21 mouse cellular contexts compared by ENCODE assay signal in genomic region chr6:126764563-126765091, GRCm38 (mm10). TPM values are rescaled to one million over a fixed set of nuclear protein-coding genes. Genes with fewer than 3 reads are reported as not detected.
DNase-seq lines count a peak whose midpoint lies in the region; ATAC-seq and TF ChIP-seq lines count a peak whose summit lies in the region.
"Had no signal": no experiment of that assay in that cellular context is flagged by ENCODE, and none has a peak within 500 bp of the region (broad histone marks: within the 10 kb centered on the region; RNA-seq: fewer than 3 reads in every experiment).

No protein-coding gene starts in this region.

- peak overlapping the region; percentile 18; the same call in 1 of the 2 replicates for H3K27ac ChIP-seq in forebrain, embryonic 14.5 days (ENCODE audit: low read depth, low read length)
- H3K27ac ChIP-seq in forebrain, embryonic 11.5 days (ENCODE audit: low read depth, low read length), result no peak overlapping the region
- H3K27ac ChIP-seq in layer of hippocampus, adult 2 months, result peak overlapping the region; percentile 47; the same call in 1 of the 2 replicates
- H3K27ac ChIP-seq in midbrain, embryonic 15.5 days, result peak overlapping the region; percentile 55
- no peak overlapping the region for H3K27ac ChIP-seq in midbrain, postnatal 0 days (ENCODE audit: low read depth, low read length)
- H3K27ac ChIP-seq: embryonic facial prominence, embryonic 13.5 days; heart, adult 2 months; heart, embryonic 15.5 days; hindbrain, embryonic 15.5 days had no signal

- intact Hi-C loops in left cerebral cortex, postnatal 25 days (cut with DNase I), result no loop called here

- 48% methylated on average over 10 of the region's 11 CpGs for WGBS in forebrain, embryonic 14.5 days
- 76% methylated on average over 10 of the region's 11 CpGs for WGBS in forebrain, embryonic 11.5 days
- 36% methylated on average over 11 of the region's 11 CpGs for WGBS in midbrain, embryonic 15.5 days
- WGBS in midbrain, postnatal 0 days, result 28% methylated on average over 11 of the region's 11 CpGs

- no peaks in the 10 kb centered on the region for H3K9me3 ChIP-seq in forebrain, embryonic 14.5 days (replicated peaks; ENCODE audit: control insufficient read depth, low read length)
- no peaks in the 10 kb centered on the region for H3K9me3 ChIP-seq in forebrain, embryonic 11.5 days (ENCODE audit: control insufficient read depth, low read length)
- H3K9me3 ChIP-seq in midbrain, embryonic 15.5 days, result no peaks in the 10 kb centered on the region
- no peaks in the 10 kb centered on the region for H3K9me3 ChIP-seq in midbrain, postnatal 0 days (ENCODE audit: low read length)
- H3K9me3 ChIP-seq: embryonic facial prominence, embryonic 13.5 days; heart, embryonic 15.5 days; hindbrain, embryonic 15.5 days had no signal

- H3K27me3 ChIP-seq in forebrain, embryonic 14.5 days (replicated peaks; ENCODE audit: control insufficient read depth, insufficient read depth, low read length), result no peaks in the 10 kb centered on the region
- H3K27me3 ChIP-seq in forebrain, embryonic 11.5 days (ENCODE audit: control insufficient read depth, insufficient read depth, low read length), result no peaks in the 10 kb centered on the region
- H3K27me3 ChIP-seq in midbrain, embryonic 15.5 days (replicated peaks), result no peaks in the 10 kb centered on the region
- H3K27me3 ChIP-seq in midbrain, postnatal 0 days (ENCODE audit: insufficient read depth, low read length), result no peaks in the 10 kb centered on the region
- H3K27me3 ChIP-seq: embryonic facial prominence, embryonic 13.5 days; heart, embryonic 15.5 days; hindbrain, embryonic 15.5 days had no signal

- no peak for TF ChIP-seq CTCF in layer of hippocampus, adult 2 months (conservative IDR thresholded peaks at IDR 0.05)
- no peak for TF ChIP-seq CTCF in midbrain, postnatal 0 days (IDR thresholded peaks at IDR 0.05)

- peak; percentile 40; the same call in 1 of the 2 replicates for ATAC-seq in forebrain, embryonic 14.5 days
- ATAC-seq in forebrain, embryonic 11.5 days (replicated peaks; ENCODE audit: low FRiP score), result no peak
- ATAC-seq in midbrain, embryonic 15.5 days (replicated peaks), result no peak
- no peak for ATAC-seq in midbrain, postnatal 0 days (ENCODE audit: low FRiP score)

- H3K36me3 ChIP-seq in forebrain, embryonic 14.5 days (ENCODE audit: control insufficient read depth, insufficient read depth, low read length), result no peaks in the 10 kb centered on the region
- no peaks in the 10 kb centered on the region for H3K36me3 ChIP-seq in forebrain, embryonic 11.5 days (ENCODE audit: control insufficient read depth, insufficient read depth, low read length)
- no peaks in the 10 kb centered on the region for H3K36me3 ChIP-seq in midbrain, embryonic 15.5 days (replicated peaks)
- no peaks in the 10 kb centered on the region for H3K36me3 ChIP-seq in midbrain, postnatal 0 days (ENCODE audit: insufficient read depth, low read length)
- H3K36me3 ChIP-seq: embryonic facial prominence, embryonic 13.5 days; heart, embryonic 15.5 days; hindbrain, embryonic 15.5 days had no signal

- DNase-seq in forebrain, embryonic 14.5 days (ENCODE audit: low spot score), result peak; percentile 47
- DNase-seq in forebrain, embryonic 11.5 days (ENCODE audit: low spot score), result no peak
- DNase-seq in layer of hippocampus, adult 2 months (ENCODE audit: low spot score in 2 of 2), result no peak
- no peak for DNase-seq in layer of hippocampus, postnatal 10 days (ENCODE audit: low spot score in 2 of 2)
- no peak for DNase-seq in midbrain, postnatal 0 days (ENCODE audit: low spot score)
- DNase-seq in spleen, postnatal 14 days (ENCODE audit: low spot score in 2 of 2), result no peak
- DNase-seq in left cerebral cortex, postnatal 25 days (ENCODE audit: low spot score in 2 of 2), result no peak
- DNase-seq: adrenal gland, postnatal 10 days; cerebellum, adult 18-20 months; cerebellum, adult 9-11 months; cerebellum, postnatal 36 days; gastrocnemius, postnatal 14 days; heart, adult 2 months; heart, postnatal 14 days had no signal

- H3K4me3 ChIP-seq in forebrain, embryonic 14.5 days (ENCODE audit: low read depth, low read length), result no peak overlapping the region
- H3K4me3 ChIP-seq in forebrain, embryonic 11.5 days (ENCODE audit: low read depth, low read length), result no peak overlapping the region
- no peak overlapping the region for H3K4me3 ChIP-seq in layer of hippocampus, adult 2 months
- H3K4me3 ChIP-seq in midbrain, embryonic 15.5 days, result no peak overlapping the region
- H3K4me3 ChIP-seq in midbrain, postnatal 0 days (ENCODE audit: low read depth, low read length), result no peak overlapping the region
- H3K4me3 ChIP-seq: embryonic facial prominence, embryonic 13.5 days; heart, adult 2 months; heart, embryonic 15.5 days; hindbrain, embryonic 15.5 days had no signal

- peaks cover 11% of the 10 kb centered on the region for H3K4me1 ChIP-seq in forebrain, embryonic 14.5 days (ENCODE audit: control insufficient read depth, insufficient read depth, low read length)
- peaks cover 2% of the 10 kb centered on the region; the same call in 1 of the 2 replicates for H3K4me1 ChIP-seq in forebrain, embryonic 11.5 days (replicated peaks; ENCODE audit: control insufficient read depth, insufficient read depth, low read length)
- H3K4me1 ChIP-seq in midbrain, embryonic 15.5 days, result peaks cover 37% of the 10 kb centered on the region
- H3K4me1 ChIP-seq in midbrain, postnatal 0 days (ENCODE audit: insufficient read depth, low read length), result peaks cover 11% of the 10 kb centered on the region

- H3K4me2 ChIP-seq in forebrain, embryonic 14.5 days (ENCODE audit: low read length), result no peak overlapping the region
- no peak overlapping the region for H3K4me2 ChIP-seq in forebrain, embryonic 11.5 days (ENCODE audit: low read depth, low read length, severe bottlenecking)
- no peak overlapping the region for H3K4me2 ChIP-seq in midbrain, embryonic 15.5 days
- no peak overlapping the region for H3K4me2 ChIP-seq in midbrain, postnatal 0 days (ENCODE audit: low read depth, low read length, poor library complexity, severe bottlenecking)
- H3K4me2 ChIP-seq: embryonic facial prominence, embryonic 13.5 days; heart, embryonic 11.5 days; heart, embryonic 15.5 days; hindbrain, embryonic 15.5 days had no signal

- H3K9ac ChIP-seq in forebrain, embryonic 14.5 days (ENCODE audit: low read length), result no peak overlapping the region
- no peak overlapping the region for H3K9ac ChIP-seq in forebrain, embryonic 11.5 days (ENCODE audit: low read length)
- no peak overlapping the region; the same call in 1 of the 2 replicates for H3K9ac ChIP-seq in midbrain, embryonic 15.5 days
- H3K9ac ChIP-seq in midbrain, postnatal 0 days (replicated peaks; ENCODE audit: low read length, poor library complexity, severe bottlenecking), result no peak overlapping the region; the same call in 1 of the 2 replicates
- H3K9ac ChIP-seq: embryonic facial prominence, embryonic 13.5 days; heart, embryonic 15.5 days; hindbrain, embryonic 15.5 days had no signal

RNA-seq across cellular contexts. Expression of gene Kcna6, which starts 24.2 kb away (rescaled TPM):
- 6.7 and 9.1 TPM in 2 replicates for polyA plus RNA-seq in forebrain, embryonic 14.5 days (2014; fragmentation: Nextera tagmentation; extraction: Ambion mirVana)
- 3.6 and 4.8 TPM in 2 replicates for polyA plus RNA-seq in forebrain, embryonic 11.5 days (2014; fragmentation: Nextera tagmentation; extraction: Ambion mirVana)
- 10 to 100 TPM; 46.6 to 48.5 TPM for total RNA-seq in layer of hippocampus, adult 2 months (2021)
- total RNA-seq in layer of hippocampus, postnatal 10 days (2021), result 10 to 100 TPM; 53.2 to 59.6 TPM
- polyA plus RNA-seq in midbrain, embryonic 15.5 days (2015; fragmentation: Nextera tagmentation; extraction: Ambion mirVana), result 17.8 and 20.4 TPM in 2 replicates
- total RNA-seq in midbrain, postnatal 0 days (2014; rRNA removed), result 91.7 and 95.9 TPM in 2 replicates
- polyA plus RNA-seq in midbrain, postnatal 0 days (2015; fragmentation: Nextera tagmentation; extraction: Ambion mirVana), result 26.9 and 29.2 TPM in 2 replicates
- total RNA-seq in left cerebral cortex, postnatal 25 days (2021), result 10 to 100 TPM; 67.8 to 68.1 TPM
- total RNA-seq: hematopoietic stem cell, adult 5-6 weeks; MEL had no signal

Comparison
In these comparisons a context has a peak if more than half of its experiments do, and no peak if none do; other contexts are left out.
1. H3K27ac ChIP-seq: peak in forebrain, embryonic 14.5 days (single experiment), layer of hippocampus, adult 2 months (single experiment) and midbrain, embryonic 15.5 days (single experiment); none in forebrain, embryonic 11.5 days (single experiment) and midbrain, postnatal 0 days (single experiment).